Mouse (Mus musculus) cerebellum, adult 2 months (tissue): ENCODE results near the gene Ube2g2. TPM values are rescaled to one million over a fixed set of nuclear protein-coding genes. Genes with fewer than 3 reads are reported as not detected.

Source experiments
- DNase-seq, 2 experiments: peaks; one replicate each; pipeline ENCODE4 v3.0.0; 2021
- H3K27ac ChIP-seq: fragments of 200-500 bp; 2 replicates; pipeline ENCODE4 v1.5.1; 2012; ENCODE audit warnings: low read length, control low read depth, inconsistent platforms; ENCODE audit not compliant: insufficient read depth
- H3K27me3 ChIP-seq: fragments of 200-500 bp; 2 replicates; pipeline ENCODE4 v1.6.1; 2012; ENCODE audit warnings: inconsistent platforms, mild to moderate bottlenecking, low read length, moderate library complexity; ENCODE audit not compliant: control insufficient read depth, insufficient read depth
- H3K4me1 ChIP-seq: fragments of 200-500 bp; 2 replicates; pipeline ENCODE4 v1.6.1; 2011; ENCODE audit warnings: low read length; ENCODE audit not compliant: control insufficient read depth, insufficient read depth
- H3K4me3 ChIP-seq: fragments of 200-500 bp; replicated peaks from 2 replicates; pipeline ENCODE3; 2011; ENCODE audit warnings: mild to moderate bottlenecking, low read depth, low read length, control low read depth; ENCODE audit not compliant: insufficient read depth
- CTCF ChIP-seq: fragments of 200-500 bp; IDR thresholded peaks from 2 replicates; pipeline ENCODE4 v1.5.1; 2011; ENCODE audit warnings: low read depth, mild to moderate bottlenecking, control low read depth, low read length, moderate library complexity, borderline replicate concordance; ENCODE audit not compliant: insufficient read depth
- POLR2A ChIP-seq: fragments of 200-500 bp; IDR thresholded peaks from 2 replicates; pipeline ENCODE4 v1.6.1; 2011; ENCODE audit warnings: low read length, control low read depth, borderline replicate concordance; ENCODE audit not compliant: insufficient read depth
- WGBS: fragments of 180-500 bp; shearing (Covaris S2); methylation state at CpG from one replicate; pipeline ENCODE4 v1.1.7; 2018; 5-methylcytosine and 5-hydroxymethylcytosine counted together
- polyA plus RNA-seq: library from polyadenylated mRNA; depleted of rRNA; stranded (reverse); fragments of >200 nt; gene quantifications from 2 replicates; pipeline ENCODE4 v1.2.3, GENCODE M21; 2012

The Ube2g2 gene
- polyA plus RNA-seq, 1 experiment, result 39.5 TPM

- WGBS, result 51% methylated on average over 4 of the region's 4 CpGs
- H3K4me1 ChIP-seq, result peaks cover 5% of the 10 kb centered on the region
- H3K27ac ChIP-seq, result no peak overlapping the region
- H3K4me3 ChIP-seq, result no peak overlapping the region
- DNase-seq, result no peak
- H3K27me3 ChIP-seq, result no peaks in the 10 kb centered on the region
- TF ChIP-seq CTCF (no peak), POLR2A (no peak)
Measured at GRCm38 (mm10) chr10:77603021-77603420, 19.1 kb upstream of the Ube2g2 start.

GRCm38 (mm10) chr10:77604111-77604510, 18.0 kb upstream of the Ube2g2 start:
- H3K27me3 ChIP-seq, result no peaks in the 10 kb centered on the region
- TF ChIP-seq POLR2A, result no peak
- peak; percentile 17; the same call in 1 of the 2 replicates for TF ChIP-seq CTCF
- peaks cover 5% of the 10 kb centered on the region for H3K4me1 ChIP-seq
- DNase-seq, result no peak
- no peak overlapping the region for H3K4me3 ChIP-seq
- WGBS, result 95% methylated on average over 6 of the region's 6 CpGs
- H3K27ac ChIP-seq, result no peak overlapping the region

GRCm38 (mm10) chr10:77604958-77605357, 17.1 kb upstream of the Ube2g2 start:
- no peak overlapping the region for H3K4me3 ChIP-seq
- 66% methylated on average over 5 of the region's 5 CpGs for WGBS
- H3K27ac ChIP-seq, result no peak overlapping the region
- no peak for TF ChIP-seq POLR2A
- no peak for TF ChIP-seq CTCF
- H3K27me3 ChIP-seq, result no peaks in the 10 kb centered on the region
- peak in 1 of 2 experiments; percentile 36 for DNase-seq
- H3K4me1 ChIP-seq, result peaks cover 10% of the 10 kb centered on the region

GRCm38 (mm10) chr10:77605368-77605767, 16.7 kb upstream of the Ube2g2 start:
- TF ChIP-seq CTCF (peak; percentile 56; the same call in 1 of the 2 replicates), POLR2A (no peak)

GRCm38 (mm10) chr10:77605908-77606826, 15.9 kb upstream of the Ube2g2 start, which contains the start of the genes Sumo3 and Gm49325:
TSS of gene Sumo3 (plus strand) at chr10:77606097.
TSS of gene Gm49325 (plus strand) at chr10:77606197.
- Histone ChIP-seq H3K4me3 (peak within 1 kb of the TSS; percentile 70), H3K27ac (peak within 1 kb of the TSS; percentile 85), H3K4me1 (peaks cover 21% of the 10 kb centered on the region), H3K27me3 (no peaks in the 10 kb centered on the region)
- WGBS, result under 1% methylated on average over 118 of the region's 119 CpGs
- DNase-seq, result peak; percentile 92 to 95
- TF ChIP-seq POLR2A, result peak; percentile 79
- TF ChIP-seq CTCF, result no peak

More at GRCm38 (mm10) chr10:77605368-77605767, 16.7 kb upstream of the Ube2g2 start:
- Histone ChIP-seq H3K4me1 (peaks cover 14% of the 10 kb centered on the region), H3K27me3 (no peaks in the 10 kb centered on the region), H3K4me3 (peak overlapping the region; percentile 70), H3K27ac (peak overlapping the region; percentile 85)
- 3% methylated on average over 1 of the region's 1 CpGs for WGBS
- DNase-seq, result peak in 1 of 2 experiments; percentile 52

- DNase-seq, result no peak
- peak overlapping the region; percentile 70 for H3K4me3 ChIP-seq
- H3K27me3 ChIP-seq, result no peaks in the 10 kb centered on the region
- 14% methylated on average over 7 of the region's 7 CpGs for whole genome bisulfite sequencing
- peaks cover 23% of the 10 kb centered on the region for H3K4me1 ChIP-seq
- H3K27ac ChIP-seq, result peak overlapping the region; percentile 78
- no peak for TF ChIP-seq POLR2A
- TF ChIP-seq CTCF, result no peak
Measured at GRCm38 (mm10) chr10:77606855-77607254, 15.2 kb upstream of the Ube2g2 start.

- peak in 1 of 2 experiments; percentile 48 for DNase-seq
- H3K4me3 ChIP-seq, result peak overlapping the region; percentile 25
- H3K27ac ChIP-seq, result no peak overlapping the region
- TF ChIP-seq POLR2A (no peak), CTCF (no peak)
- 40% methylated on average over 5 of the region's 5 CpGs for WGBS
- no peaks in the 10 kb centered on the region for H3K27me3 ChIP-seq
- peaks cover 23% of the 10 kb centered on the region for H3K4me1 ChIP-seq
Measured at GRCm38 (mm10) chr10:77607441-77607840, 14.6 kb upstream of the Ube2g2 start.

- no peak overlapping the region for H3K27ac ChIP-seq
- 88% methylated on average over 8 of the region's 8 CpGs for WGBS
- no peak for DNase-seq
- no peaks in the 10 kb centered on the region for H3K27me3 ChIP-seq
- no peak overlapping the region for H3K4me3 ChIP-seq
- TF ChIP-seq POLR2A (no peak), CTCF (no peak)
- H3K4me1 ChIP-seq, result peaks cover 26% of the 10 kb centered on the region
Measured at GRCm38 (mm10) chr10:77608589-77608988, 13.5 kb upstream of the Ube2g2 start.
